In genomic region chr6:120294056-120294784, GRCm38 (mm10) we compare ENCODE assay signal across 8 mouse cellular contexts. TPM values are rescaled to one million over a fixed set of nuclear protein-coding genes. Genes with fewer than 3 reads are reported as not detected.
A peak's percentile ranks its signal among the peaks of the same experiment; 100 is the strongest.
DNase-seq lines count a peak whose midpoint lies in the region; ATAC-seq and TF ChIP-seq lines count a peak whose summit lies in the region.

Gene D330020A13Rik, plus strand, starts transcription at chr6:120294364.
Gene B4galnt3, minus strand, starts transcription at chr6:120294559.

- H3K4me2 ChIP-seq in heart, postnatal 0 days (ENCODE audit: low read depth, low read length) = peak within 1 kb of the TSS; percentile 85
- H3K4me2 ChIP-seq in liver, embryonic 14.5 days (ENCODE audit: low read depth) = peak within 1 kb of the TSS; percentile 68
- H3K4me2 ChIP-seq in neural tube, embryonic 14.5 days (ENCODE audit: low read depth, low read length) = peak within 1 kb of the TSS; percentile 99

- ATAC-seq in heart, postnatal 0 days (ENCODE audit: insufficient read depth, low read depth) = peak; percentile 62
- no peak for ATAC-seq in liver, embryonic 14.5 days (ENCODE audit: insufficient read depth)
- ATAC-seq in neural tube, embryonic 14.5 days (ENCODE audit: low read depth) = peak; percentile 85

- no peak for TF ChIP-seq CTCF in cortical plate, adult 2 months (IDR thresholded peaks at IDR 0.05; ENCODE audit: extremely low read depth, insufficient read depth, low read length)
- no peak for TF ChIP-seq CTCF in heart, postnatal 0 days (IDR thresholded peaks at IDR 0.05; ENCODE audit: low read depth)
- no peak for TF ChIP-seq CTCF in liver, embryonic 14.5 days (IDR thresholded peaks at IDR 0.05; ENCODE audit: low read depth)

- H3K36me3 ChIP-seq in heart, postnatal 0 days (replicated peaks; ENCODE audit: control insufficient read depth, insufficient read depth, low read length) = no peaks in the 10 kb centered on the region
- H3K36me3 ChIP-seq in liver, embryonic 14.5 days (replicated peaks; ENCODE audit: control insufficient read depth, insufficient read depth, low read depth) = no peaks in the 10 kb centered on the region
- no peaks in the 10 kb centered on the region for H3K36me3 ChIP-seq in neural tube, embryonic 14.5 days (ENCODE audit: control insufficient read depth, insufficient read depth, low read length)

- no peak within 1 kb of the TSS; the same call in 1 of the 2 replicates for H3K9ac ChIP-seq in heart, postnatal 0 days (replicated peaks; ENCODE audit: low read depth, low read length)
- no peak within 1 kb of the TSS for H3K9ac ChIP-seq in liver, embryonic 14.5 days (replicated peaks)
- H3K9ac ChIP-seq in neural tube, embryonic 14.5 days (replicated peaks; ENCODE audit: low read depth, low read length) = peak within 1 kb of the TSS; percentile 53

- H3K27ac ChIP-seq in cortical plate, adult 2 months (ENCODE audit: insufficient read depth, low read length) = no peak within 1 kb of the TSS
- no peak within 1 kb of the TSS for H3K27ac ChIP-seq in heart, postnatal 0 days (ENCODE audit: low read depth)
- no peak within 1 kb of the TSS for H3K27ac ChIP-seq in liver, embryonic 14.5 days
- H3K27ac ChIP-seq in neural tube, embryonic 14.5 days (ENCODE audit: low read depth, low read length) = no peak within 1 kb of the TSS

- no peaks in the 10 kb centered on the region for H3K4me1 ChIP-seq in cortical plate, adult 2 months (ENCODE audit: control insufficient read depth, insufficient read depth, low read length)
- H3K4me1 ChIP-seq in heart, postnatal 0 days (ENCODE audit: control insufficient read depth, insufficient read depth) = peaks cover 5% of the 10 kb centered on the region
- no peaks in the 10 kb centered on the region for H3K4me1 ChIP-seq in liver, embryonic 14.5 days (replicated peaks; ENCODE audit: control insufficient read depth in 2 of 2, insufficient read depth in 2 of 2, low read length in 1 of 2)
- no peaks in the 10 kb centered on the region for H3K4me1 ChIP-seq in neural tube, embryonic 14.5 days (ENCODE audit: control insufficient read depth, insufficient read depth, low read length)

- peak; percentile 7 for DNase-seq in ovary, postnatal 10 days (ENCODE audit: low spot score)
- no peak for DNase-seq in ovary, adult 18-20 months (ENCODE audit: low spot score)
- DNase-seq in heart, postnatal 0 days (ENCODE audit: low spot score) = no peak
- peak; percentile 62 to 81 for DNase-seq in kidney, postnatal 25 days
- DNase-seq in liver, embryonic 14.5 days (ENCODE audit: low read depth in 3 of 3, low spot score in 3 of 3) = no peak
- DNase-seq in yolk sac, embryonic 10.5 days (ENCODE audit: low spot score) = peak; percentile 71

- H3K4me3 ChIP-seq in cortical plate, adult 2 months (ENCODE audit: insufficient read depth, low read length) = peak within 1 kb of the TSS; percentile 81
- peak within 1 kb of the TSS; percentile 59 for H3K4me3 ChIP-seq in heart, postnatal 0 days (ENCODE audit: low read depth, low read length)
- H3K4me3 ChIP-seq in liver, embryonic 14.5 days (ENCODE audit: insufficient read depth in 1 of 2, low read depth in 2 of 2, low read length in 2 of 2) = peak within 1 kb of the TSS; percentile 37 to 46
- peak within 1 kb of the TSS; percentile 63 for H3K4me3 ChIP-seq in neural tube, embryonic 14.5 days (ENCODE audit: low read depth, low read length)

- TF ChIP-seq POLR2A in cortical plate, adult 2 months (IDR thresholded peaks at IDR 0.05; ENCODE audit: extremely low read depth, insufficient read depth, low read length) = no peak

- TF ChIP-seq EP300 in heart, postnatal 0 days (IDR thresholded peaks at IDR 0.05; ENCODE audit: low read depth) = no peak
- TF ChIP-seq EP300 in liver, embryonic 14.5 days (IDR thresholded peaks at IDR 0.05; ENCODE audit: low read depth) = no peak

- H3K9me3 ChIP-seq in heart, postnatal 0 days (replicated peaks; ENCODE audit: control insufficient read depth, low read length) = no peaks in the 10 kb centered on the region
- H3K9me3 ChIP-seq in liver, embryonic 14.5 days (ENCODE audit: control insufficient read depth, low read length) = no peaks in the 10 kb centered on the region
- H3K9me3 ChIP-seq in neural tube, embryonic 14.5 days (ENCODE audit: control insufficient read depth, low read length) = no peaks in the 10 kb centered on the region

- H3K27me3 ChIP-seq in heart, postnatal 0 days (ENCODE audit: control insufficient read depth, insufficient read depth, low read length) = peaks cover 36% of the 10 kb centered on the region
- H3K27me3 ChIP-seq in liver, embryonic 14.5 days (ENCODE audit: control insufficient read depth, insufficient read depth, low read length) = peaks cover 43% of the 10 kb centered on the region
- H3K27me3 ChIP-seq in neural tube, embryonic 14.5 days (ENCODE audit: control insufficient read depth, insufficient read depth, low read length) = peaks cover 4% of the 10 kb centered on the region; the same call in 1 of the 2 replicates

- under 1% methylated on average over 76 of the region's 79 CpGs for WGBS in heart, postnatal 0 days
- WGBS in liver, embryonic 14.5 days (ENCODE audit: insufficient replicate concordance) = under 1% methylated on average over 78 of the region's 79 CpGs
- under 1% methylated on average over 63 of the region's 79 CpGs for WGBS in neural tube, embryonic 14.5 days

RNA-seq across cellular contexts. Expression of gene D330020A13Rik, which starts in this region (rescaled TPM):
- polyA plus RNA-seq in cortical plate, adult 2 months (2012; rRNA removed) = 0.13 TPM in 1 of 2 replicates, not detected in the other
- not detected in 2 replicates for total RNA-seq in heart, postnatal 0 days (2014; rRNA removed; ENCODE audit: low replicate concordance)
- not detected in 2 replicates for polyA plus RNA-seq in heart, postnatal 0 days (2015; fragmentation: Nextera tagmentation; extraction: Ambion mirVana)
- not detected in 2 replicates for polyA plus RNA-seq in liver, embryonic 14.5 days (2012; rRNA removed)
- not detected in 2 replicates for polyA plus RNA-seq in liver, embryonic 14.5 days (2014; fragmentation: Nextera tagmentation; extraction: Ambion mirVana)
- not detected in 2 replicates for polyA plus RNA-seq in neural tube, embryonic 14.5 days (2014; fragmentation: Nextera tagmentation; extraction: Ambion mirVana)

RNA-seq across cellular contexts. Expression of gene B4galnt3, which starts in this region (rescaled TPM):
- 0.58 and 0.70 TPM in 2 replicates for polyA plus RNA-seq in cortical plate, adult 2 months (2012; rRNA removed)
- 0.89 TPM in 1 of 2 replicates, not detected in the other for total RNA-seq in heart, postnatal 0 days (2014; rRNA removed; ENCODE audit: low replicate concordance)
- 0.08 and 0.10 TPM in 2 replicates for polyA plus RNA-seq in heart, postnatal 0 days (2015; fragmentation: Nextera tagmentation; extraction: Ambion mirVana)
- 0.11 and 0.13 TPM in 2 replicates for polyA plus RNA-seq in liver, embryonic 14.5 days (2012; rRNA removed)
- 0.06 and 0.18 TPM in 2 replicates for polyA plus RNA-seq in liver, embryonic 14.5 days (2014; fragmentation: Nextera tagmentation; extraction: Ambion mirVana)
- 0.09 TPM in 2 replicates for polyA plus RNA-seq in neural tube, embryonic 14.5 days (2014; fragmentation: Nextera tagmentation; extraction: Ambion mirVana)

Comparison
In these comparisons a context has a peak if more than half of its experiments do, and no peak if none do; other contexts are left out.
1. DNase-seq: peak in ovary, postnatal 10 days (single experiment), kidney, postnatal 25 days (2 of 2) and yolk sac, embryonic 10.5 days (single experiment); none in ovary, adult 18-20 months (single experiment), heart, postnatal 0 days (single experiment) and liver, embryonic 14.5 days (0 of 3).
2. Peak in ATAC-seq, H3K4me3 ChIP-seq and H3K4me2 ChIP-seq in heart, postnatal 0 days; RNA of the genes that start here not detected or under 1 TPM.
3. Peak in ATAC-seq, H3K4me3 ChIP-seq, H3K9ac ChIP-seq and H3K4me2 ChIP-seq in neural tube, embryonic 14.5 days; RNA of the genes that start here not detected or under 1 TPM.
4. Peak in every context shown above with its lines, with median percentiles within 50 percentile points of each other: H3K4me3 ChIP-seq and H3K4me2 ChIP-seq.